ENCODE assay signal across 9 mouse cellular contexts in genomic region chr1:154102871-154103596, GRCm38 (mm10).
DNase-seq lines count a peak whose midpoint lies in the region; ATAC-seq and TF ChIP-seq lines count a peak whose summit lies in the region.
"Had no signal": no experiment of that assay in that cellular context is flagged by ENCODE, and none has a peak within 500 bp of the region (broad histone marks: within the 10 kb centered on the region; RNA-seq: fewer than 3 reads in every experiment).

No protein-coding gene starts in this region.

- WGBS in limb, embryonic 14.5 days = 67% methylated on average over 15 of the region's 15 CpGs
- 76% methylated on average over 15 of the region's 15 CpGs for WGBS in limb, embryonic 10.5 days
- 18% methylated on average over 15 of the region's 15 CpGs for WGBS in heart, adult 2 months

- no peak for ATAC-seq in limb, embryonic 14.5 days (ENCODE audit: low FRiP score, low read depth)

- H3K36me3 ChIP-seq in limb, embryonic 14.5 days (ENCODE audit: control insufficient read depth, insufficient read depth, low read length) = no peaks in the 10 kb centered on the region
- no peaks in the 10 kb centered on the region for H3K36me3 ChIP-seq in limb, embryonic 10.5 days
- no peaks in the 10 kb centered on the region for H3K36me3 ChIP-seq in heart, adult 2 months (ENCODE audit: control insufficient read depth, insufficient read depth, low read length)
- H3K36me3 ChIP-seq: embryonic facial prominence, embryonic 12.5 days had no signal

- intact Hi-C loops in heart, adult 2 months (cut with DNase I) = loop anchor here (5.0 kb wide), 1 partner anchor 206 kb away; the partner anchor contains the start of gene Glul

- no peaks in the 10 kb centered on the region for H3K9me3 ChIP-seq in limb, embryonic 14.5 days (ENCODE audit: control insufficient read depth, low read length)
- no peaks in the 10 kb centered on the region for H3K9me3 ChIP-seq in limb, embryonic 10.5 days (replicated peaks)
- H3K9me3 ChIP-seq: embryonic facial prominence, embryonic 12.5 days had no signal

- no peak for TF ChIP-seq POLR2A in limb, embryonic 14.5 days (IDR thresholded peaks at IDR 0.05; ENCODE audit: borderline replicate concordance, extremely low read depth, insufficient read depth, insufficient read length)
- TF ChIP-seq POLR2A in cortical plate, adult 2 months (IDR thresholded peaks at IDR 0.05; ENCODE audit: extremely low read depth, insufficient read depth, low read length) = no peak
- peak; percentile 41; the same call in 1 of the 2 replicates for TF ChIP-seq POLR2A in heart, adult 2 months (IDR thresholded peaks at IDR 0.05; ENCODE audit: insufficient read depth, low read depth, low read length)

- no peaks in the 10 kb centered on the region for H3K4me1 ChIP-seq in limb, embryonic 14.5 days (ENCODE audit: control insufficient read depth, insufficient read depth, low read length)
- no peaks in the 10 kb centered on the region for H3K4me1 ChIP-seq in limb, embryonic 10.5 days
- H3K4me1 ChIP-seq in cortical plate, adult 2 months (ENCODE audit: control insufficient read depth, insufficient read depth, low read length) = no peaks in the 10 kb centered on the region
- H3K4me1 ChIP-seq in heart, adult 2 months (ENCODE audit: control insufficient read depth, insufficient read depth, low read length) = peaks cover 8% of the 10 kb centered on the region

- H3K27me3 ChIP-seq in limb, embryonic 14.5 days (ENCODE audit: control insufficient read depth, insufficient read depth, low read length) = no peaks in the 10 kb centered on the region
- H3K27me3 ChIP-seq in limb, embryonic 10.5 days (ENCODE audit: low read depth, poor library complexity, severe bottlenecking) = no peaks in the 10 kb centered on the region
- no peaks in the 10 kb centered on the region for H3K27me3 ChIP-seq in heart, adult 2 months (ENCODE audit: control insufficient read depth, insufficient read depth, low read length)
- H3K27me3 ChIP-seq: embryonic facial prominence, embryonic 12.5 days had no signal

- H3K4me2 ChIP-seq in limb, embryonic 14.5 days (replicated peaks; ENCODE audit: low read depth, low read length, severe bottlenecking) = no peak overlapping the region
- H3K4me2 ChIP-seq: embryonic facial prominence, embryonic 12.5 days had no signal

- H3K27ac ChIP-seq in limb, embryonic 14.5 days (replicated peaks; ENCODE audit: low read depth, low read length) = no peak overlapping the region
- no peak overlapping the region for H3K27ac ChIP-seq in limb, embryonic 10.5 days
- H3K27ac ChIP-seq in cortical plate, adult 2 months (ENCODE audit: insufficient read depth, low read length) = peak overlapping the region; percentile 69
- H3K27ac ChIP-seq in heart, adult 2 months = peak overlapping the region; percentile 83
- H3K27ac ChIP-seq: embryonic facial prominence, embryonic 12.5 days had no signal

- DNase-seq in limb, embryonic 14.5 days (ENCODE audit: low spot score) = peak; percentile 11
- DNase-seq in limb, embryonic 10.5 days (ENCODE audit: low spot score) = no peak
- DNase-seq in heart, adult 2 months = peak; percentile 78 to 85
- peak; percentile 57 for DNase-seq in kidney, adult 18-20 months
- DNase-seq in left cerebral cortex, adult 9 months (ENCODE audit: low spot score in 2 of 2) = peak; percentile 72 to 80
- DNase-seq in neural tube, embryonic 10.5 days (ENCODE audit: extremely low spot score, low spot score) = peak; percentile 21
- no peak for DNase-seq in natural killer cell, adult 2 months (ENCODE audit: low spot score in 2 of 2)

- peak; percentile 90 for TF ChIP-seq EP300 in heart, adult 2 months (IDR thresholded peaks at IDR 0.05; ENCODE audit: insufficient read depth, low read depth, low read length)

- no peak for TF ChIP-seq CTCF in cortical plate, adult 2 months (IDR thresholded peaks at IDR 0.05; ENCODE audit: extremely low read depth, insufficient read depth, low read length)
- TF ChIP-seq CTCF in heart, adult 2 months (IDR thresholded peaks at IDR 0.05) = peak; percentile 25

- H3K79me2 ChIP-seq in heart, adult 2 months (replicated peaks; ENCODE audit: control insufficient read depth, insufficient read depth, low read length) = no peaks in the 10 kb centered on the region

- H3K4me3 ChIP-seq in limb, embryonic 14.5 days (replicated peaks; ENCODE audit: low read length) = no peak overlapping the region
- H3K4me3 ChIP-seq in limb, embryonic 10.5 days = no peak overlapping the region
- no peak overlapping the region for H3K4me3 ChIP-seq in cortical plate, adult 2 months (ENCODE audit: insufficient read depth, low read length)
- H3K4me3 ChIP-seq in heart, adult 2 months = no peak overlapping the region
- H3K4me3 ChIP-seq: embryonic facial prominence, embryonic 12.5 days had no signal

- no peak overlapping the region for H3K9ac ChIP-seq in limb, embryonic 14.5 days (ENCODE audit: low read depth, low read length, severe bottlenecking)
- H3K9ac ChIP-seq in heart, adult 2 months (ENCODE audit: low read depth, low read length) = peak overlapping the region; percentile 39
- H3K9ac ChIP-seq: embryonic facial prominence, embryonic 12.5 days had no signal

Comparison
In these comparisons a context has a peak if more than half of its experiments do, and no peak if none do; other contexts are left out.
1. DNase-seq: peak in limb, embryonic 14.5 days (single experiment), heart, adult 2 months (2 of 2), kidney, adult 18-20 months (single experiment), left cerebral cortex, adult 9 months (2 of 2) and neural tube, embryonic 10.5 days (single experiment); none in limb, embryonic 10.5 days (single experiment) and natural killer cell, adult 2 months (0 of 2).
2. H3K27ac ChIP-seq: peak in cortical plate, adult 2 months (single experiment) and heart, adult 2 months (single experiment); none in limb, embryonic 14.5 days (single experiment) and limb, embryonic 10.5 days (single experiment).